Mouse (Mus musculus) hindbrain, postnatal 0 days (tissue): ENCODE data around the gene Zfp750. TPM values are rescaled to one million over a fixed set of nuclear protein-coding genes. Genes with fewer than 3 reads are reported as not detected.

Source experiments
- ATAC-seq: fragments of 200-750 bp; cut with Nextera tagmentation; 2 replicates; pipeline ENCODE4 v1.8.0; 2017; ENCODE audit warnings: mild to moderate bottlenecking, moderate TSS enrichment, moderate library complexity
- DNase-seq: peaks from one replicate; pipeline ENCODE4 v3.0.0-alpha.2; 2015; ENCODE audit warnings: low spot score
- H3K27ac ChIP-seq: fragments of 300-500 bp; sonication (generic); 2 replicates; pipeline ENCODE4 v1.5.1; 2014; ENCODE audit warnings: mild to moderate bottlenecking
- H3K27me3 ChIP-seq: fragments of 300-500 bp; sonication (generic); 2 replicates; pipeline ENCODE4 v1.6.1; 2014; ENCODE audit warnings: low read length, mixed read lengths; ENCODE audit not compliant: insufficient read depth
- H3K36me3 ChIP-seq: fragments of 300-500 bp; sonication (generic); 2 replicates; pipeline ENCODE4 v1.6.1; 2014; ENCODE audit warnings: low read length, mixed read lengths; ENCODE audit not compliant: insufficient read depth
- H3K4me1 ChIP-seq: fragments of 300-500 bp; sonication (generic); 2 replicates; pipeline ENCODE4 v1.6.1; 2014; ENCODE audit warnings: antibody characterized with exemption, low read length, mixed read lengths; ENCODE audit not compliant: insufficient read depth
- H3K4me2 ChIP-seq: fragments of 300-500 bp; sonication (generic); 2 replicates; pipeline ENCODE4 v1.6.1; 2014; ENCODE audit warnings: low read depth, mild to moderate bottlenecking, low read length, moderate library complexity, mixed read lengths
- H3K4me3 ChIP-seq: fragments of 300-500 bp; sonication (generic); 2 replicates; pipeline ENCODE4 v1.5.1; 2014; ENCODE audit warnings: low read length
- H3K9ac ChIP-seq: fragments of 300-500 bp; sonication (generic); replicated peaks from 2 replicates; pipeline ENCODE4 v1.6.1; 2014; ENCODE audit warnings: mild to moderate bottlenecking, low read length, moderate library complexity, mixed read lengths
- H3K9me3 ChIP-seq: fragments of 300-500 bp; sonication (generic); 2 replicates; pipeline ENCODE4 v1.6.1; 2016; ENCODE audit warnings: low read length, mixed read lengths
- CTCF ChIP-seq: IDR thresholded peaks from 2 replicates; pipeline ENCODE4 v1.5.1; 2016; ENCODE audit warnings: antibody characterized with exemption, control low read depth, low read depth
- WGBS: fragments of 180-500 bp; shearing (Covaris S2); extraction: QIAGEN DNeasy Blood & Tissue Kit; methylation state at CpG from one replicate; pipeline ENCODE4 v1.1.7; 2014; 5-methylcytosine and 5-hydroxymethylcytosine counted together
- polyA plus RNA-seq: library from polyadenylated mRNA; unstranded; fragments of >200 nt; fragmentation: Nextera tagmentation; extraction: Ambion mirVana; gene quantifications from 2 replicates; pipeline ENCODE4 v1.2.1, GENCODE M21; 2015
- total RNA-seq: library from RNA; depleted of rRNA; stranded (reverse); fragments of >200 nt; gene quantifications from 2 replicates; pipeline ENCODE4 v1.2.3, GENCODE M21; 2014; rRNA removed

The Zfp750 gene
- 0.05 TPM in 1 of 2 replicates, not detected in the other for total RNA-seq
- polyA plus RNA-seq = 0.18 and 0.21 TPM in 2 replicates

DNA sequence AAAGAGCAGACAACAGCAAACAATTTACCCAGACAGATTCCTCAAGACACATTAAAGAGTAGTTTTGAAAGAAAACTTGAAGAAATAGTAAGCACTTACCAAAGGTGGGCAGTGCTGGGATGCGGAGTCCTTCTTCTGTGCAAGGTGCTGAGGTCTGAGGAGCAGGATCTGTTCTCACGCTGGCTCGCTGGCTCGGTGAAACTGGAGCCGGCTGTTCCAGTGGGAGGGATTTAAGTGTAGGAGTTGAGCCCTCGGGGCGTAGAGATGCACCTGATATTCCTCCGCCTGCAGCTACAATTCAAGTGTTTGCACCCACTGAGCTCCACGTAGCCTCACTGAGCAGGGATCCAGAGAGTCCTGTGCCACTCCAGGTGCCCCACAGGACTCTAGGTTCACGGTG lies at the start of gene Zfp750:
TSS of gene Zfp750 (minus strand) at position 203 of the 400 bp plus-strand sequence.
- no peak for TF ChIP-seq CTCF
- no peak within 1 kb of the TSS for H3K27ac ChIP-seq
- 57% methylated on average over 10 of the region's 10 CpGs for WGBS
- H3K36me3 ChIP-seq = no peaks in the 10 kb centered on the region
- no peak for DNase-seq
- no peaks in the 10 kb centered on the region for H3K9me3 ChIP-seq
- no peaks in the 10 kb centered on the region for H3K27me3 ChIP-seq
- no peak within 1 kb of the TSS for H3K9ac ChIP-seq
- H3K4me2 ChIP-seq = no peak within 1 kb of the TSS
- no peak for ATAC-seq
- H3K4me3 ChIP-seq = no peak within 1 kb of the TSS
- H3K4me1 ChIP-seq = no peaks in the 10 kb centered on the region

DNA sequence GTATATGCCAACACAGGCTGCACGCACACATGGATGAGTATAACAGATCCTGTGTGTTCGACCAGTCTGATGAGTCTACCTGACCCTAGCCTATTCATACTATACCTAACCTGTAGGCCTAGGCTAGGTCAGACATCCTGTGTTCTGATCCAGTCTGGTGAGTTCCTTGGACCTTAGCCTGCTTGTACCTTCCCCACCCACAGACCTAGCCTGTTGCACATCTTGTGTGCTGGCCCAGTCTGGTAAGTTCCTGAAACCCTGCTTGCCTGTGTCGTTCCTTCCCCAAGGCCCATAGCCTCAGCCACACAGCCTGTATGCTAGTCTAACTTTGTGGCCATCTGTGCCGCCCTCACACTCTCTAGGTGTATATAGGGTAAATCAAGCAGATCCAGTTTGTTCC lies 45.1 kb upstream of the Zfp750 start:
- H3K9me3 ChIP-seq = no peaks in the 10 kb centered on the region
- DNase-seq (no peak), ATAC-seq (no peak)
- no peak overlapping the region for H3K4me2 ChIP-seq
- no peaks in the 10 kb centered on the region for H3K27me3 ChIP-seq
- TF ChIP-seq CTCF = no peak
- 92% methylated on average over 4 of the region's 4 CpGs for WGBS
- no peak overlapping the region for H3K4me3 ChIP-seq
- no peaks in the 10 kb centered on the region for H3K4me1 ChIP-seq
- H3K27ac ChIP-seq = no peak overlapping the region
- no peak overlapping the region for H3K9ac ChIP-seq
- H3K36me3 ChIP-seq = no peaks in the 10 kb centered on the region; the same call in 1 of the 2 replicates

DNA sequence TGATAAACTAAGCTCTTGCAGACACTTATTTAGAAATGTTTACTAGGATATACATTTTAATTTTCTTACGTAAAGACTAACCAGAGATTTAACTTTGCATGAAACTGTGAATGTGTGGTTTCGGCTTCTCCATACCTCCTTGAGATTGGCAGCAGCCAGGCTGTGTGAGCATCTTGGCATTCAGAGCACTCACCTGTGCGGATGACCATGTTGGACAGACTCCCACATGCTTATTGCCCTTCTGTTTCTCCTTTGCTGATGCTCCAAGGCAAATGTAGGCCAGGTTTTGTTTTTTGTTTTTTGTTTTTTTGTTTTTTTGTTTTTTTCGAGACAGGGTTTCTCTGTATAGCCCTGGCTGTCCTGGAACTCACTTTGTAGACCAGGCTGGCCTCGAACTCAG lies 44.2 kb upstream of the Zfp750 start:
- no peaks in the 10 kb centered on the region for H3K4me1 ChIP-seq
- TF ChIP-seq CTCF = no peak
- WGBS = 90% methylated on average over 5 of the region's 5 CpGs
- H3K9ac ChIP-seq = no peak overlapping the region
- no peak overlapping the region for H3K4me2 ChIP-seq
- DNase-seq = no peak
- H3K27ac ChIP-seq = no peak overlapping the region
- no peaks in the 10 kb centered on the region; the same call in 1 of the 2 replicates for H3K36me3 ChIP-seq
- no peaks in the 10 kb centered on the region for H3K27me3 ChIP-seq
- ATAC-seq = no peak
- H3K9me3 ChIP-seq = no peaks in the 10 kb centered on the region
- H3K4me3 ChIP-seq = no peak overlapping the region

DNA sequence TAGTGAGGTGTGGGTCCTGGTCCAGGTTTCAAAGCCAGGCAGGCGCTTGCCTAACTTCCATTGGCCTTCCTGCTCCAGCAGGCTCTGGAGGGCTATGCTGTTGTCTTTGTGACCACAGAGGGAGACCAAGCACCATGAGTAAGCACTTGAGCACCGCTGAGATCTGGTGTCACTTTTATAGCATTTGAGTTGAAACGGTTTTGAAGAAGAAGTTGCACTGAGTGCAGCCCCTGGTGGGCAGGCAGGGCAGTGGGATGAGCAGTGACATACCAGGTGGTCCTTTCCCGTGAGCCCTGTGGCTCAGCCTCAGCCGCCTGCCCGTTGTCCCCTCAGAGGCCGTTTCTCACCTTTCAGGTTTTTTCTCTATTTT lies 41.1 kb upstream of the Zfp750 start:
- TF ChIP-seq CTCF = 0 out of 2 replicates have a peak, but pooled peaks have one; percentile 16
- DNase-seq = no peak
- no peaks in the 10 kb centered on the region for H3K27me3 ChIP-seq
- ATAC-seq = no peak
- H3K4me3 ChIP-seq = no peak overlapping the region
- no peak overlapping the region for H3K4me2 ChIP-seq
- no peak overlapping the region for H3K27ac ChIP-seq
- no peak overlapping the region for H3K9ac ChIP-seq
- H3K36me3 ChIP-seq = no peaks in the 10 kb centered on the region; the same call in 1 of the 2 replicates
- no peaks in the 10 kb centered on the region for H3K9me3 ChIP-seq
- WGBS = 77% methylated on average over 7 of the region's 7 CpGs
- no peaks in the 10 kb centered on the region for H3K4me1 ChIP-seq

DNA sequence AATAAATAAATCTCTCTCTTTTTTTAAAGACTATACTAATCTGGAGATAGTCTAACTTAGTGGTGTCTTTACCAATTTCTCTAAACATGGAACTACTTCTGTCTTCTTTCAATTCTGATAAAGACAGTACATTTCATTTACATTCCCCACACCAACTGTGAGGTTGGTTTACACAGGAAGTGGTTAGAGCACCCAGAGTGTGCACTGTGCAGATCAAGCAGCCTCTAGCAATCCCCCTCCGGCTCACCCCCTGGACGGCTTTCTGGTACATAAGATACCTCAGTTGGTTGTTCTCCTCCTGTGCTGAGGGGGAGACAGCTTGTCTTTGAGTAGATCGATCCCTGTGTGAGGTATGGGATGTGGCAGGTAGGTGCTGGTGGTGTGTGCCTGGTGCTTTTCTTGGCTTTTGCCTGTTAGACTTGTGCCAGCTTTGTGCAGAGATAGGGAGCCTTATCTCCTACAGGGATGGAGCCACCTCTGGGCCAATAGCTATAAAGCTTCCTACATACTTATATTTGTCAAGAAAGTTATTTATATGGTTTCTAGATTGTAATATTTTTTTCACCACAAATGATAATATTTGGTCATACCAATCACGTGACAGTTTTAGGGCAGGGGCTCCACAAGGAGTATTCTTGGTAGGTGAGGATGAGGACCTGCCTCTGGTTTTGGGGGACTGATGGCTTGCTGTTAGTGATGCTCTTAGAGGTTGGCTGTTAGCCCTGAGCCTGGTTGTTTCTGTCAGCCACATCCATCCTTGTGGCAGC lies 40.6 kb upstream of the Zfp750 start:
- TF ChIP-seq CTCF = no peak
- Histone ChIP-seq H3K36me3 (no peaks in the 10 kb centered on the region; the same call in 1 of the 2 replicates), H3K9me3 (no peaks in the 10 kb centered on the region), H3K9ac (no peak overlapping the region), H3K4me1 (no peaks in the 10 kb centered on the region), H3K27ac (no peak overlapping the region), H3K27me3 (no peaks in the 10 kb centered on the region), H3K4me2 (no peak overlapping the region), H3K4me3 (no peak overlapping the region)
- no peak for ATAC-seq
- no peak for DNase-seq
- 89% methylated on average over 4 of the region's 4 CpGs for WGBS

DNA sequence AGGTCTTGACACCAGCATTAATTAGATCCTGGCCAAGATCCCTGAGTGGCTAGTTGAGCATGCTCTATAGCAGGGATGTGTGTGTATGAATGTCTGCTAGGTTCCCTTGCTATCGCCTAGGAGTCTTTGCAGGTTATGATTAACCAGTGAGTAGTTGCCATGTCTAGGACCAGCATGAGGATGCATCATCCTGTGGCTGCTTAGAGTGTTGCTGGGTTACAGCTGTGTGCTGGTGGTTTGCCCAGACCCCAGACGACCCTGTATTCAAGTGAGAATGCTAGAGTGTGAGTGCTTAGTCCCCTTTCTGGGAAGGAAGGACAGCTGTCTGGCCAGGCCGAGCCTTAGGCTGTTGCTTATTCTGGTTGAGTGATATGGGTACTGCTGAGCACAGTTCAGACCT lies 39.4 kb upstream of the Zfp750 start:
- no peaks in the 10 kb centered on the region for H3K4me1 ChIP-seq
- no peak overlapping the region for H3K27ac ChIP-seq
- H3K27me3 ChIP-seq = no peaks in the 10 kb centered on the region
- no peak for DNase-seq
- 79% methylated on average over 3 of the region's 3 CpGs for WGBS
- no peak overlapping the region for H3K4me3 ChIP-seq
- no peaks in the 10 kb centered on the region for H3K9me3 ChIP-seq
- no peak for ATAC-seq
- no peak overlapping the region for H3K4me2 ChIP-seq
- H3K36me3 ChIP-seq = no peaks in the 10 kb centered on the region; the same call in 1 of the 2 replicates
- H3K9ac ChIP-seq = no peak overlapping the region
- no peak for TF ChIP-seq CTCF

DNA sequence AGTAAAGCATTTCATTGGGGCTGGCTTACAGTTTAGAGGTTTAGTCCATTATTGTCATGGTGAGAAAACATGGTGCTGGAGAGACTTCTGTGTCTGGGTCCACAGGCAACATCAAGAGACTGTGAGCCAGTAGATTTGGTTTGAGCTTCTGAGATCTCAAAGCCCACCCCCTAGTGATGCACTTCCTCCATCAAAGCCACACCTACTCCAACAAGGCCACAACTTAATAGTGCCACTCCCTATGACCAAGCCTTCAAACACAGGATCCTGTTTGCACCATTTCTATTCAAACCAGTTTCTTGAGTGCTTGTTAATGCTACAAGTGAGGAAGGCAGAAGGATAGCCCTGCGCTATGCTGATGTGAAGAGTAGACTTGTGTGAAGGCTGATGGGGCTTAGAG lies 38.8 kb upstream of the Zfp750 start:
- H3K9me3 ChIP-seq = no peaks in the 10 kb centered on the region
- no peak overlapping the region for H3K27ac ChIP-seq
- ATAC-seq (no peak), DNase-seq (no peak)
- H3K36me3 ChIP-seq = no peaks in the 10 kb centered on the region; the same call in 1 of the 2 replicates
- H3K4me3 ChIP-seq = no peak overlapping the region
- H3K9ac ChIP-seq = no peak overlapping the region
- TF ChIP-seq CTCF = no peak
- H3K27me3 ChIP-seq = no peaks in the 10 kb centered on the region
- no peaks in the 10 kb centered on the region for H3K4me1 ChIP-seq
- no peak overlapping the region for H3K4me2 ChIP-seq
- 98% methylated on average over 1 of the region's 1 CpGs for WGBS
